Mouse (Mus musculus) thymus, postnatal 25 days (tissue): ENCODE data around the gene Tent5a.

Experiments
- DNase-seq: peaks from one replicate; pipeline ENCODE4 v3.0.0; 2022

Gene Tent5a

DNA sequence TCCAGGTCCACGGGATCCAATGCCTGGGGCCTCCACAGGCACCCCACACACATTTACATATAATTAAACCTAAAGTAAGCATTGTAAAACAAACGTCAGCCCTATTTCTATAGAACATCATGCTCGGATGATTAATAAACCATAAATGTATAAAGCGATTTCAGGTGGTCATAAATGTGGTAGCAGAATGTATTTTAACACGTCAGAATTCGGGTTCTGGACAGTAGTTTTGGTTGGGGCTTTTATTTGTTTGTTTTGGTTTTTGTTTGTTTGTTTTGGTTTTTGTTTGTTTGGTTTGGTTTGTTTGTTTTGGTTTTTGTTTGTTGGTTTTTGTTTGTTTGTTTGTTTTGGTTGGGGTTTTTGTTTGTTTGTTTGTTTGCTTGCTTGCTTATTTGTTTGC is 14.7 kb downstream of the Tent5a start, which contains the start of gene Gm11114:
Gene Gm11114 (plus strand): TSS at position 301 of the 400 bp plus-strand sequence.
- DNase-seq, result no peak

DNA sequence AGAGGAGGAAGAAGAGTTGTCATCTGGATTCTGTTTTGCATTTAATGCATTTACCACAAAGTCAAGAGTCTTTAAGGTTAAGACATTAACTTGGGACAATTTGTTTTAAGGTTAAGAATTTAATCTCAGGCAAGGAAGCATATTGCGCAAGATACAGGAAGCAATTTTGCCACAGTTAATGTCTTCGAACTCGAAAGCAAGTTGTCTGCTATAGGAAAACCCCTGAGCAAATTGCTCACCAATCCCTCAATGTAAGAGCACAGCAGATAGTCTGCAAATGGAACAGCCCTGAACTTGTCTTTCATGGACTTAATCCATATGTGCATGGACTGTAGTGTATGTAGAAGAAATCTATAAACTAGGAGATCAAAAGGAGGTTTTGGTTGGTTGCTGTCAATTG is 23.8 kb downstream of the Tent5a start:
- no peak for DNase-seq

DNA sequence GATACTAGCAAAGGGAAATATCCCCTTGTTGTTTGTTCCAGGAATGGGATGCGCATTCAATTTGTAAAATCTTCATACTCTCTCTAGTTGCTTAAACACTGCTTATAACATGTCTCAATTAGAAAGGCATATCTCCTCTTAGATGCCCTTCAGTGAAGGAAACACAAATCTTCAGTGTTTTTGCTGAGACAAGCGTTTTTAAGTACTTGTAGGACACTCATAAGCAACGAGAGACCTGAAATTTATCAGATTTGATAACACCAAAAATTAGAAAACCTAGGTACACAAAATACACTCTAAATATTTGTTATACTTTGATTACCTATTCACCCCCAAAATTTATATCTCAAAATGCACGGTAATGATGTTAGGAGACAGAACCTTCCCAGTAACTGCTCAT is 24.3 kb downstream of the Tent5a start:
- DNase-seq, result no peak

DNA sequence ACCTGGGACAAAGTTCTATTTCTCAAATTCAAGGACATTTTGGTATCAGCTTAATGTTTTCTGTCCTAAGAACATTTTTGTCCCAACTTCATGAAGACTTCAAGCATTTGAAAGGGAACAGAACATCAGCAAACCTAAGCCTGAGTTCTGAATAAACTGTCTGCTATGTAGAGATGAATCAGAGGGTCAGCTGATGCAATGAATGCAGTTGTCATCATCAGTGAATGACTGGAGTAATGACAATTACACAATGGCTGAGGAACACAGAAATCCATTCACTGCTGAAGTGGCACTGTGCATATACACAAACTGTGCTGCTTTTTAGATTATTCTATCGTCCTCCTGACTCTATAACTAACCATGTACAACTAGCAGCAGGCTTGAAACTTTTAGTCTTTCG is 53.0 kb downstream of the Tent5a start:
- no peak for DNase-seq
